Mouse (Mus musculus) forebrain, postnatal 0 days (tissue): Measurements from ENCODE around the gene Ltbp2. TPM values are rescaled to one million over a fixed set of nuclear protein-coding genes. Genes with fewer than 3 reads are reported as not detected.

Source experiments
- ATAC-seq: fragments of 200-750 bp; cut with Nextera tagmentation; 2 replicates; pipeline ENCODE4 v1.8.0; 2017; ENCODE audit warnings: mild to moderate bottlenecking, moderate library complexity
- DNase-seq: peaks from one replicate; pipeline ENCODE4 v3.0.0-alpha.2; 2015
- H3K27ac ChIP-seq: fragments of 300-500 bp; sonication (generic); 2 replicates; pipeline ENCODE4 v1.5.1; 2014; ENCODE audit warnings: low read depth, mild to moderate bottlenecking, antibody characterized with exemption, low read length, moderate library complexity, mixed read lengths
- H3K27me3 ChIP-seq: fragments of 300-500 bp; sonication (generic); 2 replicates; pipeline ENCODE4 v1.6.1; 2014; ENCODE audit warnings: mild to moderate bottlenecking, low read length, mixed read lengths; ENCODE audit not compliant: insufficient read depth
- H3K36me3 ChIP-seq: fragments of 300-500 bp; sonication (generic); 2 replicates; pipeline ENCODE4 v1.6.1; 2014; ENCODE audit warnings: mild to moderate bottlenecking, moderate library complexity; ENCODE audit not compliant: insufficient read depth
- H3K4me1 ChIP-seq: fragments of 300-500 bp; sonication (generic); 2 replicates; pipeline ENCODE4 v1.6.1; 2014; ENCODE audit warnings: antibody characterized with exemption; ENCODE audit not compliant: insufficient read depth
- H3K4me2 ChIP-seq: fragments of 300-500 bp; sonication (generic); 2 replicates; pipeline ENCODE4 v1.6.1; 2014; ENCODE audit warnings: low read depth, mild to moderate bottlenecking, moderate library complexity
- H3K4me3 ChIP-seq: fragments of 300-500 bp; sonication (generic); 2 replicates; pipeline ENCODE4 v1.5.1; 2014; ENCODE audit warnings: low read depth, low read length, mixed read lengths
- H3K9ac ChIP-seq: fragments of 300-500 bp; sonication (generic); 2 replicates; pipeline ENCODE4 v1.6.1; 2014; ENCODE audit warnings: mild to moderate bottlenecking
- H3K9me3 ChIP-seq: fragments of 300-500 bp; sonication (generic); 2 replicates; pipeline ENCODE4 v1.6.1; 2016; ENCODE audit warnings: low read length
- CTCF ChIP-seq: sonication (generic); IDR thresholded peaks from 2 replicates; pipeline ENCODE4 v1.5.1; 2016; ENCODE audit warnings: antibody characterized with exemption, control low read depth, low read depth
- WGBS: fragments of 180-500 bp; shearing (Covaris S2); extraction: QIAGEN DNeasy Blood & Tissue Kit; methylation state at CpG from one replicate; pipeline ENCODE4 v1.1.7; 2014; 5-methylcytosine and 5-hydroxymethylcytosine counted together
- polyA plus RNA-seq: library from polyadenylated mRNA; unstranded; fragments of >200 nt; fragmentation: Nextera tagmentation; extraction: Ambion mirVana; gene quantifications from 2 replicates; pipeline ENCODE4 v1.2.1, GENCODE M21; 2015
- total RNA-seq: library from RNA; depleted of rRNA; stranded (reverse); fragments of >200 nt; gene quantifications from 2 replicates; pipeline ENCODE4 v1.2.3, GENCODE M21; 2014; rRNA removed

The Ltbp2 gene
- total and polyA plus RNA-seq, 2 experiments from 2014 or later: 0.51 to 0.76 TPM

DNA sequence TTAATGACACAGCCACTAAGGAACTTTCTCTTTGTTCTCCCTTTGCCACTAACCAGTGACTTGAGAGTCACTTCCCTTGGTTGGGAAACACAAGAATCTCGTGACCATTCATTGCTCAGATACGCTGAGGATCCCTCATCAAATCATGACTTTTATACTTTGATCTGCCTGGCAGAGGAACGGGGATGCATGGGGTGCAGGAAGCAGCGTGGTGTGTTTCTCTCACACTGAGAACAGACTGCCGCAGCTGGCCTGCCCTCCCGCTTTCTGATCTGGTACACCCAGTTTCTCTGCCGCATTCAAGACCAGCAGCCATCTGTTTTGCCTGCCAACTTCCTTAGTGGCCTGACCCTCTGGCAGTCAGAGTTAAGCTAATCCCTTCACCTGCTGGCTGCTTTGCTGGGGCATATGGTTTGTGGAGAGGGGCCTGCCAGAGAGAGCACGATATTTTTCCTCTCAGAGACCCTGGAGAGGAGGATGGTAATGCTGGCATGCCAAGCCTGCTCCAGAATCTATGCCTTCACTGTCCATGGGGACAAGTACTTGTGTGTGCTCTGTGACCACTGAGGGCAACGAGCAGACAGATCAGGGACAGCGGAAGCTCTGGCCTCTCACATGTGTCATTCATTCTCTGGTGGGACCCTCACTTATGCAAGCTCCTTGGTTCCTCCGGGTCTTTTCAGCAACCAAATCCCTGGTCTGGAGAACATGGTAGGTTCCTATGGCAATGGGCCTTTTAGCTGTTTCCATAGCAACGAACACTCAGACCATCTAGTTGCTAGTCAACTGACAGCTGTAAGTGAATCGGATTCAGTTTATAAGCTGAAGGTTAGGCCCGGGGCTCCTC is 124.0 kb downstream of the Ltbp2 start:
- no peak overlapping the region for H3K4me2 ChIP-seq
- H3K9me3 ChIP-seq: no peaks in the 10 kb centered on the region
- ATAC-seq (peak; percentile 84), DNase-seq (peak; percentile 82)
- TF ChIP-seq CTCF: no peak
- WGBS: 19% methylated on average over 14 of the region's 14 CpGs
- H3K4me3 ChIP-seq: no peak overlapping the region
- peaks cover 12% of the 10 kb centered on the region for H3K4me1 ChIP-seq
- H3K27ac ChIP-seq: peak overlapping the region; percentile 72
- H3K27me3 ChIP-seq: no peaks in the 10 kb centered on the region
- H3K36me3 ChIP-seq: peaks cover 16% of the 10 kb centered on the region; the same call in 1 of the 2 replicates
- no peak overlapping the region for H3K9ac ChIP-seq

DNA sequence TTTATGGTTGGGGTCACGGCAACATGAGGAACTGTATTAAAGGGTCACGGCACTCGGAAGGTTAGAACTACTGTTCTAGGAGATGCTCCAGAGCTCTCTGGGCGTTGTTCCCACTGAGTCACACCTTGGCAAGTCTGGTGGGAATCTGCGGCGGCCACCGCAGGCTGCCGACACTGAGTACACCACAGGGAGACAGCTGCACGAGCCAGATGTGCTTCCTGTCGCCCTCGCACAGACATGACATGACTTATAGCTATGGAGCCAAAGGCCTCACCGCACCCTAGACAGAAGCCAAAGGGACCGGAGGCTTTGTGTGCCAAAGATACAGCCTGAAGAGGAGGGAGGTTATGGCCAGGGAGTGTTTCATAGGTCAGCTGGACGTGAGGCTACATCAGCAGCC is 125.7 kb downstream of the Ltbp2 start:
- no peaks in the 10 kb centered on the region for H3K9me3 ChIP-seq
- H3K4me1 ChIP-seq: peaks cover 12% of the 10 kb centered on the region
- WGBS: 86% methylated on average over 14 of the region's 14 CpGs
- no peak for DNase-seq
- no peak for ATAC-seq
- TF ChIP-seq CTCF: no peak
- peaks cover 3% of the 10 kb centered on the region; the same call in 1 of the 2 replicates for H3K36me3 ChIP-seq
- no peak overlapping the region for H3K27ac ChIP-seq
- H3K27me3 ChIP-seq: no peaks in the 10 kb centered on the region
- H3K4me2 ChIP-seq: no peak overlapping the region
- H3K9ac ChIP-seq: no peak overlapping the region
- H3K4me3 ChIP-seq: no peak overlapping the region

DNA sequence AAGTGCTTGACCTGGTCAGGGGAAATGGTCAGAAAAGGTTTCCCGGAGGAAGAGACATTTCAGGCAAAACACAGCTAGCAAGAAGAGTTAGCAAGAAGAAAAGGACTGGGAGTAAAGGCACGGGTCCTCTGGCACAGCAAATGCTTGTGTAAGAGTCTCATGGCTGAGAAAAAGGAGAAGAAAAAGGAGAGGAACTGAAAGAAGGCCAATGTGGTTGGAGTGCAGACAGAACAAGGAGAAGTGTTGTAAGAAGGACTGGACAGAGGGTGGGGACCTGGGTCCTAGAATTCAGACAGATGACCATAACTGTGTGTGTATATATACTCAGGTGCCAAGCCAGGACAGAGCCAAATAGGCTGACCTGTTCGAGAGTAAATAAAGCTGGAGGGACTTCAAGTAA is 128.2 kb downstream of the Ltbp2 start:
- H3K4me3 ChIP-seq: no peak overlapping the region
- TF ChIP-seq CTCF: no peak
- H3K4me1 ChIP-seq: peaks cover 12% of the 10 kb centered on the region
- H3K27me3 ChIP-seq: no peaks in the 10 kb centered on the region
- no peak for DNase-seq
- whole genome bisulfite sequencing: 78% methylated on average over 3 of the region's 3 CpGs
- no peak overlapping the region for H3K27ac ChIP-seq
- no peaks in the 10 kb centered on the region for H3K9me3 ChIP-seq
- H3K36me3 ChIP-seq: no peaks in the 10 kb centered on the region
- no peak for ATAC-seq
- H3K9ac ChIP-seq: no peak overlapping the region
- no peak overlapping the region for H3K4me2 ChIP-seq

DNA sequence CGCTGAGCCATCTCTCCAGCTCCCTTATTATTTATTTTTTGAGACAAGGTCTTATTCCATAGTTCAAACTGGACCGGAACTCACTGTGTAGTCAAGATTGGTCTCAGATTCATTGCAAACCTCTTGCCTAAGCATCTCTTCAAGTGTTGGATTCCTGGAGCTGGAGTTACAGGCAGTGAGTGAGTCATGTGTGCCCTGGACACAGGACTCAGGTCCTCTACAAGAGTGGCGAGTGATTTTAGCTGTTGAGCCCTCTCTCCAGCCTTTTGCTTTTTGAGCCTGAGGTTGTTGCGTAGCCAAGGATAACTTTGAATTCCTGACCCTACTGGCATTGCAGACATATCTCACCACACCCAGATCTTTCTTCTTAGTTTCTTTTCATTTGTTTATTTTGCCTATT is 130.6 kb downstream of the Ltbp2 start:
- Histone ChIP-seq H3K4me2 (no peak overlapping the region), H3K9ac (no peak overlapping the region), H3K27me3 (no peaks in the 10 kb centered on the region), H3K4me3 (no peak overlapping the region), H3K9me3 (no peaks in the 10 kb centered on the region), H3K27ac (no peak overlapping the region), H3K4me1 (no peaks in the 10 kb centered on the region), H3K36me3 (no peaks in the 10 kb centered on the region)
- no peak for ATAC-seq
- DNase-seq: no peak
- TF ChIP-seq CTCF: no peak
- WGBS: 65% methylated on average over 4 of the region's 4 CpGs

- no peak overlapping the region for H3K27ac ChIP-seq
- no peak overlapping the region for H3K4me2 ChIP-seq
- DNase-seq (no peak), ATAC-seq (no peak)
- no peaks in the 10 kb centered on the region for H3K9me3 ChIP-seq
- no peaks in the 10 kb centered on the region for H3K4me1 ChIP-seq
- 92% methylated on average over 10 of the region's 10 CpGs for WGBS
- no peak for TF ChIP-seq CTCF
- no peak overlapping the region for H3K4me3 ChIP-seq
- no peaks in the 10 kb centered on the region for H3K27me3 ChIP-seq
- H3K36me3 ChIP-seq: no peaks in the 10 kb centered on the region
- H3K9ac ChIP-seq: no peak overlapping the region
Measured at GRCm38 (mm10) chr12:84743496-84743895, 132.8 kb downstream of the Ltbp2 start.

DNA sequence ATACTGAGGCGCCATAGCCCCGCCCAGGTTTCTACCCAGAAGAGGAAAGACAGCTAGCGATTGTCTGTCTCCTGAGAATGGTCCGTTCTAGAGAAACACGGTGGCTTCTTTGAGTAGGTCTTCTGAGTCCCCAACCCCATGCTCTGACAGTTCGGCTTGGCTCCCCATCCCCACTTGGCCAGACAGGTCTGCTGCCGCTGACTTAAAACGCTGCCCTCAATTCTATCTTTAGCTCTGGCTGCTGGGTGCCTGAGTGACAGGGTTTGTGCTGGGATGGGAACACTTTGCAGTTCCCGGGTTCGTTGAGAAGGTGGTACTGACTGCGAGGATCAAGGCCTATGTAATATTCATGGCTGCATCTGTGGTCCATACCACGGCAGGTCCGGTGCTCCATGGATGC is 143.0 kb downstream of the Ltbp2 start:
- WGBS: 72% methylated on average over 13 of the region's 13 CpGs
- Histone ChIP-seq H3K27ac (no peak overlapping the region), H3K36me3 (no peaks in the 10 kb centered on the region), H3K4me3 (no peak overlapping the region), H3K4me2 (no peak overlapping the region), H3K9ac (no peak overlapping the region), H3K27me3 (no peaks in the 10 kb centered on the region), H3K4me1 (no peaks in the 10 kb centered on the region), H3K9me3 (no peaks in the 10 kb centered on the region)
- no peak for TF ChIP-seq CTCF
- ATAC-seq: no peak
- no peak for DNase-seq

Other genes with a start within 250 kb of the Ltbp2 start
- not detected in 2 replicates for gene Vrtn, start 235.5 kb downstream of the Ltbp2 start, total RNA-seq
- 0.06 TPM in 2 replicates for gene Vrtn, start 235.5 kb downstream of the Ltbp2 start, polyA plus RNA-seq
- 17.6 and 21.1 TPM in 2 replicates for gene Syndig1l, start 177.7 kb downstream of the Ltbp2 start, total RNA-seq
- gene Syndig1l, start 177.7 kb downstream of the Ltbp2 start, polyA plus RNA-seq: 11.3 and 12.3 TPM in 2 replicates
- gene Npc2, start 103.4 kb downstream of the Ltbp2 start, total RNA-seq: 42.5 and 49.8 TPM in 2 replicates
- 56.1 and 64.2 TPM in 2 replicates for gene Npc2, start 103.4 kb downstream of the Ltbp2 start, polyA plus RNA-seq
- gene Isca2, start 103.3 kb downstream of the Ltbp2 start, total RNA-seq: 58.8 and 68.1 TPM in 2 replicates
- 112 and 114 TPM in 2 replicates for gene Isca2, start 103.3 kb downstream of the Ltbp2 start, polyA plus RNA-seq
- 38.6 and 44.5 TPM in 2 replicates for gene Fcf1, start 94.4 kb upstream of the Ltbp2 start, total RNA-seq
- gene Fcf1, start 94.4 kb upstream of the Ltbp2 start, polyA plus RNA-seq: 92.9 and 112 TPM in 2 replicates
- 81.6 and 96.9 TPM in 2 replicates for gene Arel1, start 94.4 kb upstream of the Ltbp2 start, total RNA-seq
- gene Arel1, start 94.4 kb upstream of the Ltbp2 start, polyA plus RNA-seq: 26.5 and 32.8 TPM in 2 replicates
- gene Ylpm1, start 119.8 kb upstream of the Ltbp2 start, total RNA-seq: 51.2 and 59.6 TPM in 2 replicates
- 17.3 and 23.4 TPM in 2 replicates for gene Ylpm1, start 119.8 kb upstream of the Ltbp2 start, polyA plus RNA-seq
- 0.23 and 1.4 TPM in 2 replicates for gene Prox2, start 234.2 kb upstream of the Ltbp2 start, total RNA-seq
- gene Prox2, start 234.2 kb upstream of the Ltbp2 start, polyA plus RNA-seq: 0.84 and 1.4 TPM in 2 replicates
- 109 and 121 TPM in 2 replicates for gene Dlst, start 234.3 kb upstream of the Ltbp2 start, total RNA-seq
- 80.8 and 92.8 TPM in 2 replicates for gene Dlst, start 234.3 kb upstream of the Ltbp2 start, polyA plus RNA-seq